Mouse (Mus musculus) embryonic stem cell, embryonic (primary cell): ENCODE measurements at regions not wholly inside any gene's neighbourhood (a gene's known extent, or its start where the extent isn't known, plus 50 kb on each side); places are given as distances from the start of the nearest gene placed in this dataset.

Experiments used
- CTCF ChIA-PET, 4 experiments: fragments of 300-600 bp in 2 of 4; fragments of 350-600 bp in 2 of 4; sonication (Branson Sonifier 250); formaldehyde crosslinking; loops; one replicate each; lab custom pipeline; 2022; ENCODE audit warnings: inconsistent platforms in 2 of 4; lab: Charles Lee
- POLR2A ChIA-PET, 4 experiments: fragments of 300-600 bp in 2 of 4; fragments of 350-600 bp in 2 of 4; sonication (Branson Sonifier 250); formaldehyde crosslinking; loops; one replicate each; lab custom pipeline; 2022; ENCODE audit warnings: antibody characterized with exemption in 4 of 4, inconsistent platforms in 1 of 4; lab: Charles Lee

DNA sequence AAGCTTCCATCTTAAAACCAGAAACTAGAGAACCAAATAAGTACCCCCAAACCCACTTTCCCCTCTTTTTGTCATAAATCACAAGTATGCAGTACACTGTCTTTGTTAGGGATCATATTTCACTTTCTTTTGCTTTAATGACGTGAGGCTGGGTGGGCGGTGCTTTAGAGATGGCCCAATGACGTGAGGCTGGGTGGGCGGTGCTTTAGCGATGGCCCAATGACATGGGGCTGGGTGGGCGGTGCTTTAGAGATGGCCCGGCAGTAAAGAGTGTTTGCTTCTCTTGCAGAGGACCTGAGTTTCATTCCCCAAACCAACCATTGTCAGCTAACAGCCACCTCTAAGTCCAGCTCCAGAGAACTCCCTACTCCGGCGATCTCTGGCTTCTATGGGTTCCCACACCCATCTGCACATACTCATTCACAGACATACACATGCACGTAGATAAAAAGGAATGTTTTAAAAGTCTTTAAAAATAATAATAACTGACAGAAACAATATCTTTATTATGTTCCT, 59.2 kb upstream of the Siah3 start:
- ChIA-PET POLR2A (interaction anchor here in 1 of 4 experiments (1.1 kb wide), 1 partner anchor 8 kb away, joined by 3 read pairs; no protein-coding TSS in a partner anchor), CTCF (no interaction called here)

DNA sequence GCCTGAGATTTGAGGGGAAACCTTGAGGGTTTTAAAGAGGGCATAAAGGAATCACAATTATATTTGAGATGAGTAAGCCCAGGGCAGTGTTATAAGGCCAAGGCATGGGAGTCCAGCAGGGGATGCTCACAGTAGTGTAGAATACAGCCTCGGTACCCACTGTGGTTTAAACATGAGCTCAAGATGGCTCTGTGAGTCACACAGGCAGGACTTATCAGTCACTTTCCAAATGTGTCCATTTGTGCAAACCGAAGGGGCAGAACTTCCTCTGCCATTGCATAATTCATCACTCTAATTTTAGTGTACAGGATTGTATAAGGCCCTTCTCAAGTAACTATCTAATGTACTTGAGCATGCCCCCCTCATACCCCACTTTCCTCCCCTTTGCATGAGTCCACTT, 56.1 kb upstream of the Siah3 start:
- ChIA-PET CTCF (no interaction called here), POLR2A (interaction anchor here in 1 of 4 experiments (0.6 kb wide), 1 partner anchor 163 kb away, joined by 3 read pairs; no protein-coding TSS in a partner anchor)

DNA sequence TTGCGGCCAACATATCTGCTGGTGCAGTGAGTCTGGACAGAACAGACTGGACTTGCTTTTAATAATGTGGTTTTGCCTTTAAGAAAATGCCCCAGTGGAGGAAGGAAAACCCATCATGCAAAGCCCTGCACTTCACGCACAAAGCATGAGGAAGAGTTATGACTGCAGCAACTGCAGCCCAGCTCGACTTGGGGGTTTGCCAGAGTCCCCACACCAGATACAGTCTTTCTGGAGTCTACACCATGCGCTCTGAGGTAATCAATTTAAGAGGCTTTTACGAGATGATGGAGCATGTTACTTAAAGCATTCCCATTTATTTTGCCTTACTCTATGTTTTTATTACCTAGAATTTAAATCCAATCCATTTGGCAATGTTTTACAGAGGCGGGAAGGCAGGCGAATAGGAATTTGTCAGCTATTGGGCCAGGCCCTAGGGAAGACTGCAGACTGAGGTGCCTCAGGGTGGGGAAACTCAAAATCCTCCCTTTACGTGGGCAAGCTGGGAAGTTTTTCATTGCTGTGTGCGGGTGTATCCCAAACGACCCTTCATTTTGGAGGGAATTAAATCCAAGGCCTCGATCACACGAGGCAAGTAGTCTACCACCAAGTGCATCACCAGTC, 53.2 kb upstream of the Siah3 start:
- ChIA-PET CTCF (no interaction called here), POLR2A (no interaction called here)
